Mouse (Mus musculus) G1E (cell line): ENCODE measurements at regions not wholly inside any gene's neighbourhood (a gene's known extent, or its start where the extent isn't known, plus 50 kb on each side); places are given as distances from the start of the nearest gene placed in this dataset.

Experiments
- ATAC-seq: 2 replicates; pipeline ENCODE4 v1.8.0; 2016; ENCODE audit warnings: mild to moderate bottlenecking; ENCODE audit not compliant: insufficient number of reproducible peaks, poor library complexity, low FRiP score, severe bottlenecking; ENCODE audit errors: extremely low read depth
- DNase-seq: peaks from one replicate; pipeline ENCODE4 v3.0.0; 2012; ENCODE audit warnings: low spot score
- H3K27me3 ChIP-seq: 2 replicates; pipeline ENCODE4 v1.6.1; 2012; ENCODE audit warnings: mild to moderate bottlenecking, low read length, inconsistent platforms; ENCODE audit not compliant: insufficient read depth
- H3K36me3 ChIP-seq: replicated peaks from 2 replicates; pipeline ENCODE3; 2012; ENCODE audit warnings: mild to moderate bottlenecking, inconsistent platforms
- H3K4me1 ChIP-seq: 2 replicates; pipeline ENCODE4 v1.6.1; 2012; ENCODE audit warnings: low read depth, low read length, inconsistent platforms, mixed read lengths; ENCODE audit not compliant: insufficient read depth
- H3K4me3 ChIP-seq: 2 replicates; pipeline ENCODE4 v1.5.1; 2012; ENCODE audit warnings: low read depth, mild to moderate bottlenecking, inconsistent platforms, low read length, moderate library complexity, mixed read lengths
- H3K9me3 ChIP-seq: replicated peaks from 2 replicates; pipeline ENCODE4 v1.6.1; 2012; ENCODE audit warnings: inconsistent platforms
- CTCF ChIP-seq: IDR thresholded peaks from 2 replicates; pipeline ENCODE4 v1.5.1; 2012; ENCODE audit warnings: low read depth, low read length, inconsistent platforms, mixed read lengths
- GATA1 ChIP-seq: IDR thresholded peaks from 2 replicates; pipeline ENCODE4 v1.6.1; 2012; ENCODE audit warnings: borderline replicate concordance, low read length, inconsistent platforms, mixed read lengths
- GATA2 ChIP-seq: IDR thresholded peaks from 2 replicates; pipeline ENCODE4 v1.6.1; 2012; ENCODE audit warnings: low read depth, low read length, inconsistent platforms, borderline replicate concordance
- POLR2AphosphoS5 ChIP-seq: IDR thresholded peaks from 2 replicates; pipeline ENCODE4 v1.6.1; 2012; ENCODE audit warnings: low read depth, low read length, inconsistent platforms; ENCODE audit not compliant: insufficient replicate concordance
- TAL1 ChIP-seq: conservative IDR thresholded peaks from 2 replicates; pipeline ENCODE4 v1.6.1; 2012; ENCODE audit warnings: low read depth, low read length, inconsistent platforms, mixed read lengths

GRCm38 (mm10) chr6:84493169-84493568, 100.5 kb downstream of the Cyp26b1 start:
- H3K27me3 ChIP-seq: no peaks in the 10 kb centered on the region; the same call in 1 of the 2 replicates
- H3K4me1 ChIP-seq: no peaks in the 10 kb centered on the region; the same call in 1 of the 2 replicates
- no peak for TF ChIP-seq GATA1
- no peak for TF ChIP-seq GATA2
- no peak for TF ChIP-seq CTCF
- no peak for TF ChIP-seq POLR2AphosphoS5
- TF ChIP-seq TAL1: no peak
- H3K4me3 ChIP-seq: no peak overlapping the region
- DNase-seq (no peak), ATAC-seq (no peak)
- H3K36me3 ChIP-seq: no peaks in the 10 kb centered on the region
- H3K9me3 ChIP-seq: no peaks in the 10 kb centered on the region

DNA sequence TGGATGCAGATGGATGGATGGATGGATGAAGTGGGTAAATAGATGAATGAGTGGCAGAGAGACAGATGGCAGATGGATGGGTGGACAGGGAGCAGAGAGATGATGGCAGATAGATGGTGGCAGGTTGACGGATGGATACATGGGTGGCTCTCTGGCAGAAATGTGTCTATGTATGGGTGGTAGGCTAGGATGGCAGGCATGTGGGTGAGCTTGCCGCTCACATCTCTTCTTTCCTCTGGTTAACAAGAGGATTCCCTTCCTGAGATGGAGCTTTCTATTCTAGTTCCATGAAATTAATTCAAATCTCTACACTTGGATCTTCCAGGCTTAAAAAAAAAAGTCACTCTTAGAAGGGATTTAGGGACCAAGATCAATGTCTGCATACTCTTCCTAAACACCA, 101.1 kb downstream of the Cyp26b1 start:
- no peaks in the 10 kb centered on the region for H3K9me3 ChIP-seq
- H3K4me1 ChIP-seq: no peaks in the 10 kb centered on the region
- no peaks in the 10 kb centered on the region; the same call in 1 of the 2 replicates for H3K27me3 ChIP-seq
- no peak for TF ChIP-seq POLR2AphosphoS5
- no peak for TF ChIP-seq GATA2
- ATAC-seq: no peak
- no peak for DNase-seq
- no peak overlapping the region for H3K4me3 ChIP-seq
- H3K36me3 ChIP-seq: no peaks in the 10 kb centered on the region

DNA sequence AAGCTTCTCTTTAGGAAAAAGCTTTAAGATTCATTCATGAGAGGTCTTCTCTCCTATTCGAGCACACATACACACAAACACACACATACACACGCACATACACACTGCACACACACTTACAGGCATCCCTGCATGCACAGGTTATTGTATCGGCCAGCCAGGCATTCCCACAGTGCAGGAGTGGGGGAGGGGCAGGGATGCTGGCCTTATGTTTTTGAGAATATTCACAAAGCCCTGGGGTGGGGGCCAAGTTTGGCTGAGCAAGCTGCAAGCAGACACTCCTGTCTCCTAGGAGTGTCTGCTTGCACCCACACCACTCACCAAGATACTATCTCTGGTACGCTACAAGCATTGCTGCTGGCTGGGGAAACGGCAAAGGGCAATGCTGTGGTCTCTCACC, 102.6 kb downstream of the Cyp26b1 start:
- H3K27me3 ChIP-seq: peaks cover 2% of the 10 kb centered on the region; the same call in 1 of the 2 replicates
- H3K4me3 ChIP-seq: no peak overlapping the region
- no peak for TF ChIP-seq POLR2AphosphoS5
- no peak for TF ChIP-seq CTCF
- no peak for TF ChIP-seq GATA2
- no peak for TF ChIP-seq TAL1
- TF ChIP-seq GATA1: no peak
- H3K9me3 ChIP-seq: no peaks in the 10 kb centered on the region
- no peaks in the 10 kb centered on the region for H3K36me3 ChIP-seq
- DNase-seq (no peak), ATAC-seq (no peak)
- no peaks in the 10 kb centered on the region for H3K4me1 ChIP-seq

DNA sequence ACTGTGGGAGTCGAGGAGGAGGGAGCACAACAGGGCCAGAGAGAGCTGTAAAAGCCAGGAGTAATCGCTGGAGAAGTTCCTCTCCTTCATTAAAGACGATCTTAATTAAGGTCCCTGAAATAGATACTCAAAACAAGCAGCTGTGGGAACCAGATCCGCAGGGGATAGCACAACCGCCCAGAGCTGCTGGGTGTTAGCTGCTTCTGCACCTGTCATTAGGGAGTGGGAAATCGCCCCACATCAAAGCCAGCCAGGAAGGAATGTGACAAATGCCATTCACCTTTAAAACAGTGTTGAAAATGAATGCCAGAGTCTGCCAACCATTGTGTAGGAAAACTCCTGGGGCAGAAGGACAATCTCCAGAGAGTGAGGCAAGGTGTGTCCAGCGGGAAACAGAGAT, 112.5 kb downstream of the Cyp26b1 start:
- Histone ChIP-seq H3K27me3 (peaks cover 12% of the 10 kb centered on the region), H3K9me3 (no peaks in the 10 kb centered on the region), H3K36me3 (no peaks in the 10 kb centered on the region), H3K4me1 (no peaks in the 10 kb centered on the region), H3K4me3 (no peak overlapping the region)
- TF ChIP-seq GATA1 (no peak), GATA2 (no peak), CTCF (no peak), TAL1 (no peak), POLR2AphosphoS5 (no peak)
- DNase-seq: no peak
- ATAC-seq: no peak

DNA sequence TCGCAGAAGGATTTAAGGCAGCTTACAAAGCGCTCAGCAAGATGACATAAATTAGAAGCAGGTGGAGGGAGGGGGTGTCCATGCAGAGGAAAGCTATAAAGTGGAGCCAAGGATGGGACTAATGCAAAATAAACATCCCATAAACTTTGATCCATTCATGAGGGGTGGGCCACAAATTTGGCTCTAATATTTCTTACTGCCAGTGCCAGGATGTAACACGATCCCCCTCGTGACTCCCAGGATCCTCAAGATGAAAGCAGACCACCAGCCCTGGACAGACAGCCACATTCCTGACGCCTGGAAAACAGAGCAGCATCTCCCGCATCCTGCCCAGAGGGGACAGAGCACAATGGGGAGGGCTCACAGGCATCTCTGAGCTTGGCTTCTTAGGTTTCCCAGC, 116.6 kb downstream of the Cyp26b1 start:
- Histone ChIP-seq H3K36me3 (no peaks in the 10 kb centered on the region), H3K4me1 (no peaks in the 10 kb centered on the region), H3K9me3 (no peaks in the 10 kb centered on the region), H3K27me3 (0 out of 2 replicates have a peak, but pooled peaks cover 8% of the 10 kb centered on the region), H3K4me3 (no peak overlapping the region)
- DNase-seq: no peak
- no peak for ATAC-seq
- TF ChIP-seq GATA2: no peak
- no peak for TF ChIP-seq CTCF
- TF ChIP-seq TAL1: no peak
- no peak for TF ChIP-seq POLR2AphosphoS5
- no peak for TF ChIP-seq GATA1

DNA sequence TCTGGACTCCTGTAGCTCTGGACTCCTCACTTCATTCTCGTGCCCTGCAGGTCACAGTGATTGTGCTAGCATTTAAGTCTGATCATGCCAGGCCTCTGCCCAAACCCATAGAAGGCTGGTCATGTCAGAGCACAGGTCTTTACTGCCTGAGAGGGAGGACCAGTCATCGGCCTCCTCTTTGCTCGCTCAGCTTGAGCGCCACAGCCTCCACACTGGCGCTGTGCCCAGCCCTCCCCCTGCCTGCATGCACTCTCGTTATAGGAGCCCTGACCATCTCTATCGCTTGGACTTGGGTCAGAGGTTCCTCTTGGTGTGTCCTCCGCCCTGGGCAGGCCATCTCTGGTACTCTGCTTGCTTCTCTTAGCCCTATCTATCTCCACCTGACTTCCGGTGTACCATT, 117.2 kb downstream of the Cyp26b1 start:
- no peak overlapping the region for H3K4me3 ChIP-seq
- ATAC-seq (no peak), DNase-seq (no peak)
- H3K4me1 ChIP-seq: no peaks in the 10 kb centered on the region
- no peak for TF ChIP-seq GATA1
- no peak for TF ChIP-seq POLR2AphosphoS5
- no peak for TF ChIP-seq GATA2
- TF ChIP-seq TAL1: no peak
- no peak for TF ChIP-seq CTCF
- no peaks in the 10 kb centered on the region for H3K36me3 ChIP-seq
- H3K9me3 ChIP-seq: no peaks in the 10 kb centered on the region
- 0 out of 2 replicates have a peak, but pooled peaks cover 8% of the 10 kb centered on the region for H3K27me3 ChIP-seq

DNA sequence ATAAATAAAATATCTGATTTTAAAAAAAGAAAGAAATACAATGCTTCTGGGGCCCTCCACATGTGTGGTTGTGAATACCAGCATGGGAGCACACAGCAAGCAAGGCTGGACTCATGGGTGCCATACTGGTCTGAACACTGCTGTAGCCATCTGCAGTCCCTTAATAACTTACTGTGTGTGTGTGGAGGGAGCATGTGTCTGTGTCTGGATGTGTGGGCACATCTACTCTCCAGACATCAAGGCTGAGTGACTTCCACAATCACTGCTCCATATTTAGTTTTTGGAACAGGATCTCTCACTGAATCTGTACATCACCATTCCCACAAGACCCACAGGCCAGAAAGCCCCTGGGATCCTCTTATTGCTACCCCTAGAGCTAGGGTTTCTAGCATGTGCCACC, 118.9 kb downstream of the Cyp26b1 start:
- ATAC-seq (no peak), DNase-seq (no peak)
- Histone ChIP-seq H3K4me1 (no peaks in the 10 kb centered on the region), H3K36me3 (no peaks in the 10 kb centered on the region), H3K9me3 (no peaks in the 10 kb centered on the region), H3K27me3 (0 out of 2 replicates have a peak, but pooled peaks cover 8% of the 10 kb centered on the region), H3K4me3 (no peak overlapping the region)
- TF ChIP-seq GATA1: no peak
- no peak for TF ChIP-seq GATA2
- TF ChIP-seq TAL1: no peak
- TF ChIP-seq POLR2AphosphoS5: no peak
